Mouse (Mus musculus): Measurements from ENCODE around the gene Erc2.

Gene Erc2

DNA sequence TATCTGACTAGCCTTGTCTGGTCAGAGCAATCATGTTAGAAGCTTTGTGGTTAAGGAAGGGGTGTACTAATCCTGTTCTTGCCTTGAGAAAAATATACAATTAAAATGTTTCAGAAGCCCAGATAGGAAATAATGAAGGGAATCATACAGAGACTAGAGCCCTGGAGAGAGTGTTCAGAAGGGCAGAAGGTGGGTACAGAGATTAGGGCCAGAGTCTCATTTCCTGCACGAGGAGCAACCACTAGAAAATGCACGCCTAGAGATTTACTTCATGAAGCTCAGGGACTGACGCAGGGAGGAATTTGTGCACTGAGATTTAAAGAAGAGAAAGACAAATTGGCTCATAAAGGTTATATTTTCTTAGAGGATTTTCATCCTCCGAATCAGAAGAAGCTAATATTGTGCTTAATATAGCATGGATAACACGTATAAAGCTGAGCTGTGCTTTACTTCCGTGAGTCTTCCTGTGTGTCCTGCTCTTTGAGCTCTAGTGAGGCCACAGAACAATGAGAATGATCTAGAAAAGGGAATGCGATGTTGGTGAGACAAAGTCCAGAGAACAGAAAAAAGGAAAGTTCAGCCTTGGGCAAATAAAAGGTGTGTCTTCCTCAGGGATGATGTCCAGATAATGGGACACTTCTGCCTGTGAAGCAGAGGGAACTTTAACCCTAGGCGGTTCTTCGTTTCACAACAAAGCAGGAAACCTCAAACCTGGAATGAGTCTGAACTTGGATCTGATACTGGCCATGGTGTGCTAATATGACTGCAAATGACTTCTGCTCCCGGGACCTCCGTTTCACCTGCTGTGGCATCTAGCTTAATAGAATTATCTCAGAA lies 45.0 kb downstream of the Erc2 start:
- no peak for DNase-seq

- no peak for DNase-seq
Observed at GRCm38 (mm10) chr14:27668151-27668550, 45.9 kb downstream of the Erc2 start.

DNA sequence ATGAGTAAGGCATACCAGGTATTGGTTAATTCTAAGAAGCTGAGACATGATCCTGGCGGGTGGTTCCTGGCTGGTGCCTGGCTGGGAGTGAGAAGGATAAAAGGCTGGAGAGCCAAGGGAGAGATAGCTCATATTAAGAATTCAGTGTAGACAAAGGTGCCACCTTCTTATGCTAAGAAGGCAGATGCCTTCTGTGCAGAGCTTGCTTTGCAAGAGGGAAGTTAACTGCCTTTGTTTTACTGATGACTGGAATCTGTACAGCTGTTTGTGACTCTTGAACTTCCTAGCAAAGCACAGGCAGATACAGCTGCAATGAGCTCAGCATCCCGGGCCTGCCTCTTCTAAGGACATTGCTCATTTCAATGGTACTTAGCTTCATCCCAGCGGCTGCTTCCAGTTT lies 47.7 kb downstream of the Erc2 start:
- DNase-seq, result no peak

DNA sequence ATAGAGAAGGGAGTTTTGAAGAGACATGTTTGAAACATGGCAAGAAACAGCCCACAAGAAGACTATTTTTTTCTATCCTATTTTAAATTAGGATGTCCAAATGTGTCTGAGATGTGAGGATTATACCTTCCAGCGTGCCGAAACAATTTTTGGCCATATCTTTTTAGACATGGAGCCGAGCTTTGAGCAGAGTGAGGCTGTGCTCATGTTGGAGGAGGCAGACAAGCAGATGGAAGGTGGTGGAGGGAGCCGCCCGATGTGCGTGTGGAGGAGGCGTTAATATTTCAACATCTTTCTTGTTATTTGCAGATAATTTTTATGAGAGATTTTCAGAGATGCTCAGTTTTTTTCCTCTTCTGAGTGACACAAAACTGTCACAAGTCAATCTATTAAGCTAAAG lies 50.5 kb downstream of the Erc2 start:
- no peak for DNase-seq

GRCm38 (mm10) chr14:27674096-27674495 lies 51.9 kb downstream of the Erc2 start:
- DNase-seq, result no peak

- no peak for DNase-seq
Observed at GRCm38 (mm10) chr14:27674561-27674960, 52.3 kb downstream of the Erc2 start.

- no peak for DNase-seq
Observed at GRCm38 (mm10) chr14:27675071-27675470, 52.8 kb downstream of the Erc2 start.

GRCm38 (mm10) chr14:27682368-27683052 lies 60.3 kb downstream of the Erc2 start:
- no peak for DNase-seq

- DNase-seq, result peak; percentile 88
Observed at GRCm38 (mm10) chr14:27695781-27696180, 73.6 kb downstream of the Erc2 start.

DNA sequence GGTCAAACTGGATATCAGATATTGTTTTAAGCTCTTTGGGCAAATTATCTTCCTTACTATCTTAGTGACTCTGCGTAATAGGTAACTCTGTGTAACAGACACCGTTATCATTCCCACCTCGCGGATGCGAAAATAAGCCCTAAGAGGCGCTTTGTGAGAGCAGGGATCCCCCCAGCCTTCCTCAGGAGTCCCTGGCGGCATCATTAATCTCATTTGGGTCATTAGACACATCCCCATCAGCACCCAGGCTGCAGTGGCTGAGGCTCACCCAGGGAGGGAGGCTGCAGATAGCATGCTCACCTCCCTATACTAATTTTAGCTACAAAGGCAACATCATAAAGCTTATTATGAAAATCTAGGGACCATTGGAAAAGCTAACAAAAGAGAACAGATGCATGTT lies 95.1 kb downstream of the Erc2 start:
- no peak for DNase-seq

- DNase-seq, result no peak
Observed at GRCm38 (mm10) chr14:27719601-27720000, 97.4 kb downstream of the Erc2 start.

- DNase-seq, result no peak
Observed at GRCm38 (mm10) chr14:27720944-27721343, 98.7 kb downstream of the Erc2 start.

DNA sequence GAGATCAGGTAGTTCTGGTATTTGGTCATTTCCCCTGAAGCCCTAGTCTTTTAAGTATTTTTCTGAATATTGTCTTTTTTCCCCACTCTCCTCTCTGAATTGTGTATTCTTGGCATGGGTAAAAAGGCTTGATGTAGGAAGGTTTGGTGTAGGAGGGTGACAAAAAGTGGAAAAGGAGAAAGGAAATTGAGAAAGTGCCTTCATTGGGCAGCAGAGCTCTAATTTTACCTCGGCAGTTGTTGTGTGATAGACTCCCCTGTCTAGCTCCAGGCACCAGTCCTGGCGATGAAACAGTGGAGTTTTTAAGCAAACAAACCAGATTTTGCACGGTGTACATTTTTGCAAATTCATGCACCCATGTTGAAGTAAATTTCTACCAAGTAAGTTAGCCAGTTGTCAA lies 99.5 kb downstream of the Erc2 start:
- no peak for DNase-seq

GRCm38 (mm10) chr14:27727541-27727940 lies 105.3 kb downstream of the Erc2 start:
- no peak for DNase-seq

- DNase-seq, result no peak
Observed at GRCm38 (mm10) chr14:27731086-27731485, 108.9 kb downstream of the Erc2 start.

DNA sequence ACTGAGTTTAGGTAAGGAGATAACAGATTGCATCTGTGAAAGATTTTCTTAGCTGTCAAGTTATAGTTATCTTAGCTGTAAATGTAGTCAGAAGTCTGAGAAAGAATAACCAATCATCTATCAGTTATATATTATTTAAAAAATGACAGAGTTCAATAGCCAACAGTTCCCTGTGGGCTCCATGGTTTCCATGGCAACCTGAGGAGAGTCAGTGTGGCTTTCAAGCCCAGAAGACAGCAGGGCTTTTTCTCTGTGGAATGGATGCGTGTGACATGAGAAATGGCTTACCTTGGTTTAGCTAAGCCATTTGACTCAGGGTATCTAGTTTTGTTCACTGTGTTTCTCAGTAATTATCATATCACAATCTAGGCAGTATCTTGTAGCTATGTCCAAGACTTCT lies 117.2 kb downstream of the Erc2 start:
- DNase-seq, result no peak

DNA sequence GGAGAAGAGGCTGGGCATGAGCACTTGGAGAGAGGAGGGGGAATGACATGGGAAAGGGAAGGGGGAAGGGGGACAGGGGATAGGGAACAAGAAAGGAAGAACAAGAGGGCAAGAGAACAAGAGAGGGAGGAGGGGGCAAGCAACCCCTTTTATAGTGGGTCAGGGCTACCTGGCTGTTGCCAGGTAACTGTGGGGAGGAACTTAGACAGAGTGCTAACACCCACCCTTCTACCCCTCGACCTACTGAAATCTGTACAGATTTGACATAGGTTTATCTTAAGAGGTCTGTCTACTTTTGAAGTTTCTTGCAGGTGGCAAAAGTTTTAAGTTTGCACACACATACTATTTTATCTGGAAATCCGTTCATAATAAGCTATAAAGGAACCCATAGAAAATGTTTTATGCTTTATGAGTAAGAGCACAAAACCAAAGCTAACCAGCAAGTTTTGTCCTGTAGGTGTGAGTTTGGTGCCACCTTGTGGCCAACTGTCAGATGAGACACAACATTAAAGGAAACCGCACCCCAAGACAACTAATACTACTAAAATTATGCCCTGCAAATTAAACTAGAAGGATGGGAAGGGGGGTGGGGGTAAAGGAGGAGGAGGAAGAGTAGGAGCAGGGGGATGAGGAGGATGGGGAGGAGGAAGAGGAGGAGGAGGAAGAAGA lies 119.2 kb downstream of the Erc2 start:
- DNase-seq, result peak; percentile 60

- no peak for DNase-seq
Observed at GRCm38 (mm10) chr14:27754340-27754739, 132.1 kb downstream of the Erc2 start.

DNA sequence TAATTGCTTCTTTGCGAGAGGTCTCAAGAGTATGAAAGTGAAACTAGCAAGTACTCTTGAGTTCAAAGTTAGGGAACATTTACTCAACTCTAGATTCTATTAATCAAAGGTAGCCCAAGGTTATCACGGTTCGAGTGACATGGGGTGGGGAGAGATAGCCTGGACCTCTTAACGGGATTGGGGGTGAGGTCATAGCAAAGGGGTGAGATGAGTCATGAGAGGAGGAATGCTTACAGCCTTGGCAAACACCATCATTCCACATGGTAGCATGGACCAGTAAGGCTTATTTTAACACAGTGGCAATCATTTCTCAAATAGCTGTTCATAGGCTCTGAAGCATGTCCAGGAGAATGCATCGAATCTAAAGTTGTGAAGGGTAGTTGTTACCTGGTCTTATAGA lies 134.7 kb downstream of the Erc2 start:
- DNase-seq, result no peak

GRCm38 (mm10) chr14:27758230-27758629 lies 136.0 kb downstream of the Erc2 start:
- DNase-seq, result no peak

GRCm38 (mm10) chr14:27759069-27759628 lies 136.9 kb downstream of the Erc2 start:
- DNase-seq, result no peak

DNA sequence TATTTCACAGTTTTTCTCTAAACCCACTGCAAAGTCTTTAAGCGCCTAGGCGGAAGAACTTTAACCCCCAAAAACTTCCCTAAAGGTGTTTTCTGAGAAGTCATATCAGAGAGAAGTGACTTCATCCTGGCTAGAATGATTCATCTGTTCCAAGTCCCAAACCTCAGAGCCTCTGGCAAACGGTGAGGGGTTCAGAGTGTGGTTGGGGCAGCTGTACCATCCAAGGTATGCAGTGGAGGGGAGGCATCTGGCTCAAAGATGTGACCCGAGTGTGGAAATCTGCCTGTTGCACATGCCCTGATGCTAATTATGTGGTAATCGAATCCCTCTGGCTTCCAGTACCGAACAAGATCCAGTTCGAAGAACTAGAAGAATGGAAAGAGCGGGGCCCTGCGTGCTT lies 137.8 kb downstream of the Erc2 start:
- DNase-seq, result no peak

GRCm38 (mm10) chr14:27775367-27775766 lies 153.1 kb downstream of the Erc2 start:
- no peak for DNase-seq

DNA sequence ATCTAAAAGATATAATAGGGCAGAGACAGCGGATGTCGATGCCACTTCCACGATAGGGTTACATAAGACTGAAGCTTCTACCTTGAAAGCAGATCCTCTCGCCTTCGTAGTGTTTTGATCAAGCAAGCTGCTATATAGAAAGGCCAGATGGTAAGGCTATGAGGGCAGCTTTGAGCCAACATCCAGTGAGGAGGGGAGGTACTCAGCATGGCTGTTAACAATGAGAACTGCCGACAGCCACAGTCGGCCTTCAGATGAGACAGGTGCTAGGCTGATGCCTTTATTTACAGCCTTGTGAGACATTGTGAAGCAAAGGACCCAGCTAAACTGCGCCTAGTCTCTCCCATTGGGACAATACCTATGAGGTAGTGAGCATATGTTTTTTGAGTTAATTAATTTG lies 156.3 kb downstream of the Erc2 start:
- peak; percentile 47 for DNase-seq

All from cerebellum, adult 8-10 months (tissue).